Mouse (Mus musculus) effector memory CD4-positive, alpha-beta T cell, adult 5 months (primary cell): ENCODE results near the gene Rln3. TPM values are rescaled to one million over a fixed set of nuclear protein-coding genes. Genes with fewer than 3 reads are reported as not detected.

ENCODE experiments used
- polyA plus RNA-seq: library from polyadenylated mRNA; unstranded; fragments of 100-300 nt; shearing (Covaris generic); gene quantifications from one replicate; pipeline ENCODE4 v1.2.1, GENCODE M21; 2017

The Rln3 gene
- 1.6 TPM for polyA plus RNA-seq

GRCm38 (mm10) chr8:84044900-84045299 is at the start of gene Rln3:
TSS of gene Rln3 (minus strand) at chr8:84045000.

GRCm38 (mm10) chr8:84066291-84066930 is 21.6 kb upstream of the Rln3 start, which contains the start of gene Rfx1:
TSS of gene Rfx1 (plus strand) at chr8:84066834.

GRCm38 (mm10) chr8:84065037-84065436 is 20.2 kb upstream of the Rln3 start, which contains the start of gene Gm10643:
TSS of gene Gm10643 (minus strand) at chr8:84065137.

GRCm38 (mm10) chr8:84042066-84042947 is 2.5 kb downstream of the Rln3 start, which contains the start of gene Il27ra:
TSS of gene Il27ra (minus strand) at chr8:84042589.

GRCm38 (mm10) chr8:84021096-84021495 is 23.7 kb downstream of the Rln3 start, which contains the start of gene Palm3:
TSS of gene Palm3 (plus strand) at chr8:84021471.

GRCm38 (mm10) chr8:84011705-84012498 is 32.9 kb downstream of the Rln3 start, which contains the start of gene 2210011C24Rik:
TSS of gene 2210011C24Rik (minus strand) at chr8:84012171.

GRCm38 (mm10) chr8:84001281-84002000 is 43.4 kb downstream of the Rln3 start, which contains the start of gene 1700067K01Rik:
TSS of gene 1700067K01Rik (plus strand) at chr8:84001502.

GRCm38 (mm10) chr8:83997511-83998141 is 47.2 kb downstream of the Rln3 start, which contains the start of gene Samd1:
TSS of gene Samd1 (plus strand) at chr8:83997672.

Other genes with a start within 250 kb of the Rln3 start
- gene Adgrl1, start 144.9 kb downstream of the Rln3 start, polyA plus RNA-seq, result 7.7 TPM
- 0.62 TPM for gene Gm10644, start 89.8 kb downstream of the Rln3 start, polyA plus RNA-seq
- gene Asf1b, start 89.5 kb downstream of the Rln3 start, polyA plus RNA-seq, result 7.1 TPM
- gene Prkaca, start 72.0 kb downstream of the Rln3 start, polyA plus RNA-seq, result 36.3 TPM
- 6.2 TPM for gene Samd1, start 47.3 kb downstream of the Rln3 start, polyA plus RNA-seq
- gene 1700067K01Rik, start 43.5 kb downstream of the Rln3 start, polyA plus RNA-seq, result not detected
- 1.6 TPM for gene 2210011C24Rik, start 32.8 kb downstream of the Rln3 start, polyA plus RNA-seq
- gene Palm3, start 23.5 kb downstream of the Rln3 start, polyA plus RNA-seq, result 7.7 TPM
- 221 TPM for gene Il27ra, start 2.4 kb downstream of the Rln3 start, polyA plus RNA-seq
- 1.7 TPM for gene Gm10643, start 20.1 kb upstream of the Rln3 start, polyA plus RNA-seq
- gene Rfx1, start 21.8 kb upstream of the Rln3 start, polyA plus RNA-seq, result 34.0 TPM
- gene Dcaf15, start 59.8 kb upstream of the Rln3 start, polyA plus RNA-seq, result 31.7 TPM
- 30.8 TPM for gene Podnl1, start 81.0 kb upstream of the Rln3 start, polyA plus RNA-seq
- gene Cc2d1a, start 102.9 kb upstream of the Rln3 start, polyA plus RNA-seq, result 43.2 TPM
- 0.56 TPM for gene 4930432K21Rik, start 103.0 kb upstream of the Rln3 start, polyA plus RNA-seq
- not detected for gene Nanos3, start 140.2 kb upstream of the Rln3 start, polyA plus RNA-seq
- gene Zswim4, start 192.1 kb upstream of the Rln3 start, polyA plus RNA-seq, result 53.2 TPM
- 577 TPM for gene D8Ertd738e, start 204.7 kb upstream of the Rln3 start, polyA plus RNA-seq
- gene Mri1, start 212.3 kb upstream of the Rln3 start, polyA plus RNA-seq, result 117 TPM
- 19.3 TPM for gene Ccdc130, start 225.4 kb upstream of the Rln3 start, polyA plus RNA-seq